Mouse (Mus musculus): ENCODE measurements at regions not wholly inside any gene's neighbourhood (a gene's known extent, or its start where the extent isn't known, plus 50 kb on each side); places are given as distances from the start of the nearest gene placed in this dataset.

- TF ChIP-seq POLR2A (IDR thresholded peaks at IDR 0.05; ENCODE audit: borderline replicate concordance, extremely low read depth, insufficient read depth, insufficient read length, poor library complexity, severe bottlenecking) (no peak), CTCF (IDR thresholded peaks at IDR 0.05; ENCODE audit: borderline replicate concordance, extremely low read depth, insufficient read depth, insufficient read length) (no peak)
Observed at GRCm38 (mm10) chr9:33445902-33446301, 809.9 kb downstream of the Ets1 start.

Measured in brain, embryonic 14.5 days (tissue).